Mouse (Mus musculus) cerebellum, adult 18-20 months (tissue): Measurements from ENCODE around the gene Pes1.
"Not testable (repeated sequence)": the region's sequence is repeated elsewhere in the genome, so short reads cannot be mapped to it uniquely, and the experiment has no call there.

ENCODE experiments used
- DNase-seq, 2 experiments: peaks; one replicate each; pipeline ENCODE4 v3.0.0; 2021

The Pes1 gene

DNA sequence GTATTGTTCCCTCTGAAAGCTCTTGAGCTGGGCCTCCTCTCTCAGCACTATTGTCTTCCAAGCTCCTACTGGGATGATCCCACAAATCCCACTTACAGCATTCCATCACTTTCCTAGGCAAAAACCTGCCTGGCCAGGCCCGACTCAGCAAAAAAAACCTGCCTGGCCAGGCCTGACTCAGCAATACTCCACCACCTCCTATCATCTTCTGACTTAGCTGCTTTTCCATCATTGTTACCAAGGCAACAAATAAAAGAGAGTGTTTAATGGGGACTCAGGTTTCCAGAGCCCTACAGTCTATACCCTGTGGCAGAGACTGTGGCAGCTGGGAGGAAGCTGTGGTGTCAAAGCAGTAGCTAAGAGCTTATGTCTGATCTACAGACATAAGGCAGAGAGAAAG is 48.8 kb downstream of the Pes1 start:
- no peak for DNase-seq

DNA sequence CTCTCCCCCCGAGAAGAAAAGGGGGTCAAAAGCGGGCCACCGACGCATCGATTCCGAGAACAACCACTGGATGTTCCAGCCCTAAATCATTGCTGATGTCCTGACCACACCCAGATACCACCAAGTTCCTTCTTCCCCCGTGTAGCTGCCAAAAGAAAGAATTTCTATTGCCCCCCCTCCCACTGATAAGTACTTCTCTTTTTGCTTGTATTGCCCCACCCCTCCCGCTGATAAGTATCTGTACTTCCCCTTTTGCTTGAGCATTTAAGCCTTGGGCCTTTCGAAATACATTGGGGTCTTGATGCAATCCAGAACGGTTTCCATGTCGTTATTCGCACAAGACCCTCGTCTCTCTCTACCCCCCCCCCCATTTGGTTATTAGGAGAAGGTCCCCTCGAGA is 52.0 kb downstream of the Pes1 start:
- not testable (repeated sequence) for DNase-seq

DNA sequence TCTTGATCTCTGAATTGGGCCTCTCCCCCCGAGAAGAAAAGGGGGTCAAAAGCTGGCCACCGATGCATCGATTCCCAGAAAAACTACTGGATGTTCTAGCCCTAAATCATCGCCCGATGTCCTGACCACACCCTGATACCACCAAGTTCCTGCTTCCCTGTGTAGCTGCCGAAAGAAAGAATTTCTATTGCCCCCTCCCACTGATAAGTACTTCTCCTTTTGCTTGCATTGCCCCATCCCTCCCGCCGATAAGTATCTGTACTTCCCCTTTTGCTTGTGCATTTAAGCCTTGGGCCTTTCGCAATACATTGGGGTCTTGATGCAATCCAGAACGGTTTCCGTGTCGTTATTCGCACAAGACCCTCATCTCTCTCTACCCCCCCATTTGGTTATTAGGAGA is 58.3 kb downstream of the Pes1 start:
- DNase-seq = not testable (repeated sequence)

DNA sequence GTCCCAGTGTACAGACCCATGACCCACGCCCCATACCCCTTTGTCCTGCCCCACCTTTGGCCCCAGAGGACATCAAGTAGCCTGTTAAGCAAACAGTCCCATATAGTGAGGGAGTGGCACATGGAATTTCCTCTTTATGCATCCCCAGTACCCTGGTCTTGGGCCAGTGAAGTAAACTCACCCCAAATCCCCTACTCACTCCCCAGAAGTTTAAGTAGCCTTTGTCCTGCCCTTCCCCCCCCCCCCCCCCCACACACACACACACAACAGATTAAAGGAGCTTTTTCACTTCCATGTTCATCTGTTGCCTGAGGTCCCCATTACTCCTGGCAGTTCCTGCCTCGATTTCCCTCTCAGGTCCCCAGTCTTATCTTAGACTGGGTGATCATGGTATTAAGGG is 59.5 kb downstream of the Pes1 start:
- no peak for DNase-seq

DNA sequence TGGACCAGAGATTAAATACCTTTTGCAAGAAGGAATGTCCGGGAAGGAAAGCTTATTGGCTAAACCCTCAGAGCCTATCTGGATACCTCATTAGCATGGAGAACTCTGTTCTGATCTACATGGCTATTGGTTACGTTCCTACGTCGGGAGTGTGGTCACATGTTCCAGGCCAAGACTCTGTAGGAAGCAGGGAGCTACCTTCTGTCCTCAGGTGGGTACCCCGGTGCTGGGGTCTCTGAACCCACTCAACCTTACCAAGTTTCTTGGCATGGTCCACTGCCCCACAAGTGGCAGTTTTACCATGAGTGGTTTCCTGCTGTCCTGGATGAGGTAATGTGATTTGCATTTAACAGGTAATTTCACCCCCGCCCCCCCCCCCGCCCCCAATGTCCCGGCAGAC is 63.3 kb downstream of the Pes1 start:
- DNase-seq = no peak

DNA sequence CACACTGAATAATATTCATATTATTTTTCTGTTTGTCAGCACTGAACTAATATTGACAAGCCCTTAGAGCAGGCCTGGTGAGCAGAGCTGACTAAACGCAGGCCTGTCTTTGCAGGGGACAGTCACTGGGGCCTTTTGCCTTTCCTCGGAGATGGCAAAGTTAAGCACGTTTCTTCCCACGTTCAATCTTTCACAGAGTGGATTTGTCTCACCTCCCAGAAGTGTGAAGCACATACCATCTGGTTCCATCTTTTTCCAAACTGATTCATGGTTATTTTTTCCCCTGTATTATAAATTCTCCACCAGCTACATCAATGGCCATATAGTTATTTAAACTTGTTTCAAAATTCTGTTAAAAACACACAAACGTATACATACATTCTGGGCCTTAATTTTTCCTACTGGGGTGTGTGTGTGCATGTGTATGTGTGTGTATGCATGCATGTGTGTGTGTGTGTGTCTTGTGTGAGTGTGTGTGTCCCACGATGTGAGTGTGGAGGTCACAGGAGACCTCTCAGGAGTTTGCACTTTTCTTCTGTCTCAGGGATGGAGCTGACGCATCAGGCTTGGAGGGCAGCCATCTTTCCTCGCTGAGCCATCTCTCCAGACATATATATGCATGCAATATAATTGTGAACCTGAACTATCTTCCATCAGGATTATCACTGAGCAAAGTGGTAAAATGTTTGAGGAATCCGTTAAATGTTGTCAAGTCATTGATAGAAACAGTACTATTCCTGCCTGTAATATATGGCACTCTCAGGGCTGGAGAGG is 64.0 kb downstream of the Pes1 start:
- DNase-seq = no peak

DNA sequence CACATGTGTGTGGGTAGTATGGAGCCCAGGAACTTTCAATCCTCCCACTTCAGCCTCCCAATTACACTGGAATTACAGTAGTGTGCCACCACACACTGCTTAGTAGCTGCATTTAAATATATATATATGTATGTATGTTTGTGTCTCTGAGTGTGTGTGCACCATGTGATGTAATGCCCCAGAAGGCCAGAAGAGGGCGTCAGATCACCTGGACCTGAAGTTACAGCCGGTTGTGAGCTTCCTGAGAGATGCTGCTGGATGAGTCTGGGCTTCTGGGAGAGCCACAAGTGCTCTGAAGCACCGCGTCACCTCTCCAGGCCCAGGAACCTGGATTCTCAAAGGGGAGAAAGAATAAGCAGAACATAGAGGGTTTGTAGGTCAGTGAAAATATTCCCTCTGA is 65.6 kb downstream of the Pes1 start:
- no peak for DNase-seq
